Mouse (Mus musculus) ES-E14 (cell line): ENCODE results near the gene Suz12. TPM values are rescaled to one million over a fixed set of nuclear protein-coding genes. Genes with fewer than 3 reads are reported as not detected.
"Not testable (repeated sequence)": the region's sequence is repeated elsewhere in the genome, so short reads cannot be mapped to it uniquely, and the experiment has no call there.

Experiments
- DNase-seq: peaks from one replicate; pipeline ENCODE4 v3.0.0-alpha.2; 2013; ENCODE audit warnings: low read depth, low spot score
- H3K27ac ChIP-seq: 2 replicates; pipeline ENCODE4 v1.5.1; 2012; ENCODE audit warnings: low read depth, mild to moderate bottlenecking, low read length, moderate library complexity, mixed read lengths; ENCODE audit not compliant: poor library complexity, insufficient read depth, severe bottlenecking
- H3K36me3 ChIP-seq: 2 replicates; pipeline ENCODE4 v1.6.1; 2012; ENCODE audit warnings: mild to moderate bottlenecking, low read length, moderate library complexity, mixed read lengths; ENCODE audit not compliant: control insufficient read depth, poor library complexity, insufficient read depth, severe bottlenecking
- H3K4me1 ChIP-seq, 2 experiments: fragments of 150-350 bp in 1 of 2; sonication (generic) in 1 of 2; 2 replicates each; pipeline ENCODE4 v1.6.1; 2012; ENCODE audit warnings: low read length in 2 of 2, mild to moderate bottlenecking in 1 of 2, mixed read lengths in 1 of 2; ENCODE audit not compliant: control insufficient read depth in 2 of 2, insufficient read depth in 2 of 2, poor library complexity in 1 of 2
- H3K4me3 ChIP-seq, 2 experiments: fragments of 150-350 bp in 1 of 2; sonication (generic) in 1 of 2; 2 replicates each; pipeline ENCODE4 v1.5.1; 2012; ENCODE audit warnings: low read length in 2 of 2, low read depth in 1 of 2, mild to moderate bottlenecking in 1 of 2, mixed read lengths in 1 of 2; ENCODE audit not compliant: insufficient read depth in 1 of 2, poor library complexity in 1 of 2, severe bottlenecking in 1 of 2
- H3K9ac ChIP-seq: 2 replicates; pipeline ENCODE4 v1.6.1; 2012; ENCODE audit warnings: low read depth, mild to moderate bottlenecking, low read length, mixed read lengths; ENCODE audit not compliant: poor library complexity, insufficient read depth, severe bottlenecking
- H3K9me3 ChIP-seq: fragments of 150-350 bp; sonication (generic); 2 replicates; pipeline ENCODE4 v1.6.1; 2012; ENCODE audit warnings: low read depth, mild to moderate bottlenecking, low read length; ENCODE audit not compliant: control insufficient read depth, insufficient read depth
- CHD2 ChIP-seq: IDR thresholded peaks from 2 replicates; pipeline ENCODE4 v1.6.1; 2014; ENCODE audit warnings: mild to moderate bottlenecking, low read depth, low read length, inconsistent platforms
- HCFC1 ChIP-seq: IDR thresholded peaks from 2 replicates; pipeline ENCODE4 v1.6.1; 2012; ENCODE audit warnings: low read length, inconsistent platforms, borderline replicate concordance; ENCODE audit not compliant: insufficient read depth
- MAFK ChIP-seq: IDR thresholded peaks from 2 replicates; pipeline ENCODE4 v1.6.1; 2014; ENCODE audit warnings: mild to moderate bottlenecking, low read depth, low read length, inconsistent platforms; ENCODE audit not compliant: insufficient read depth
- ZC3H11A ChIP-seq: IDR thresholded peaks from 2 replicates; pipeline ENCODE4 v1.6.1; 2012; ENCODE audit warnings: low read depth, mild to moderate bottlenecking, inconsistent platforms, low read length, borderline replicate concordance
- ZNF384 ChIP-seq: IDR thresholded peaks from 2 replicates; pipeline ENCODE4 v1.6.1; 2012; ENCODE audit warnings: low read depth, low read length, inconsistent platforms
- in situ Hi-C, 2 experiments: fragments of 600-800 bp; cut with MboI; formaldehyde crosslinking; loops; one replicate each; pipeline ENCODE4 v1.15.1; 2025; ENCODE audit warnings: low sequenced_read_pairs in 2 of 2, inconsistent platforms in 1 of 2; ENCODE audit not compliant: unreplicated experiment in 2 of 2
- total RNA-seq: library from RNA; depleted of rRNA; stranded (reverse); fragments of 300-350 nt; gene quantifications from 2 replicates; pipeline ENCODE4 v1.2.3, GENCODE M21; 2012

Gene Suz12
- total RNA-seq, 1 experiment: 93.2 TPM

DNA sequence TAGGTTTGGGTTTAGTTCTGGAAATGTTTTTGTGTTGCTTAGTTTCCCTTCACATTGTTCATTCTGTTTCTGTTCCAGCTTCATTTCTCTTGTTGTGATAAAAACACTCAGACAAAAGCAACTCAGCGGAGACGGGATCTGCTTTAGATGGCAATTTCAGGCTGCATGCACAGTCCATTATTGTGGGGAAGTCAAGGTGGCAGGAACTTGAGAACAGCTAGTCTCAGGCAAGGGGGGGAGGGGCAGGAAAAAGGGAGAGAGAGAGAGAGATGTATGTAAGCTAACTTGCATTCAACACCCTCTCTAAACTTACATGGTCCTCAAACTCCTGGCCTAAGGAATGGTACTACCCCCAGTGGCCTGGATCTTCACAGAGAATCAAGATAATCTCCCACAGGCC, 17.5 kb upstream of the Suz12 start:
- TF ChIP-seq CHD2: no peak

DNA sequence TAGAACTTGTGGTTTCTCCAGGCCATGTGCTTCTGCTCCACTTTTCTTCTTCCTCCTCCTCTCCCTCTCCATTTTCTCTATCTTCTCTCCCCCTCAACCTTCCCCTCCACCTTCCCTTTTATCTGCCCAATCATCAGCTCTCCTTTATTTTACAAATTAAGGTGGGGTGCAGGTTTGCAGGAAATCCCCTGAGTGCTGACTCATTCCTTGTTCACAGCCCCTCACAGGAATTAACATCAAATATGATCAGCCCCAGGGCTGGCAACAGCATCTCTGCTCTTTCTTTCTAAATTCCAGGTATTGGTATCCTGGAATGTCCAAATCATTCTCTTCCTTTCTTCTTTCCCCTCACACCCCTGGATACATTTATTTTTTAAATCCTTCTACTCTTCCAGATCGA, 16.7 kb upstream of the Suz12 start:
- in situ Hi-C loops: no loop called here
- peaks cover 7 to 11% of the 10 kb centered on the region in 2 experiments; a peak in 3 of 4 replicates for H3K4me1 ChIP-seq

More for the DNA sequence above, 17.5 kb upstream of the Suz12 start:
- peak overlapping the region; percentile 59; the same call in 1 of the 2 replicates for H3K27ac ChIP-seq
- H3K36me3 ChIP-seq: no peaks in the 10 kb centered on the region
- H3K4me3 ChIP-seq: no peak overlapping the region; a peak in 1 of 4 replicates
- H3K9ac ChIP-seq: no peak overlapping the region; the same call in 1 of the 2 replicates
- no peak for DNase-seq
- no peaks in the 10 kb centered on the region for H3K9me3 ChIP-seq
- peaks cover 6 to 7% of the 10 kb centered on the region in 2 experiments; a peak in 3 of 4 replicates for H3K4me1 ChIP-seq
- in situ Hi-C loops: no loop called here

DNA sequence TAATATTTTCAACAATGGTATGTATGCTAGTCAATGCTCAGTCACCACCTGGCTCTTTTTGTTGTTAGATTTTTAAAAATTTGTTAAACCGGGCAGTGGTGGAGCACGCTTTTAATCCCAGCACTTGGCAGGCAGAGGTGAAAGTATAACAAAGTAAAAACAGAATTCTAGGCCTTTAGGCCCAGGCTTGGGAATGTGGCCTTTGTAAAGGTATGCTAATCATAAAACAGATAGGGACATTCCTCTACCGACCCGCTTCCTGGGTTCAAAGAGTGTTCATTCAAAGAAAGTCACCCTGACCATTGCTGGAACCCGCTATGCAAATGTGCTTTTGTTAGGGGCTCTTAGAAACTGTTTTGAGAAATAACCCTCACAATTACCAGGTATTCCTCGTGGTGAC, 16.3 kb upstream of the Suz12 start:
- H3K9ac ChIP-seq, DNase-seq, in situ Hi-C loops, H3K4me3 ChIP-seq, H3K9me3 ChIP-seq, H3K36me3 ChIP-seq: not testable (repeated sequence)
- peak overlapping the region; percentile 92; the same call in 1 of the 2 replicates for H3K27ac ChIP-seq
- H3K4me1 ChIP-seq: peaks cover 7 to 11% of the 10 kb centered on the region in 2 experiments; a peak in 3 of 4 replicates

More for the DNA sequence above, 16.7 kb upstream of the Suz12 start:
- TF ChIP-seq MAFK: peak; percentile 63; the same call in 1 of the 2 replicates
- TF ChIP-seq HCFC1: no peak
- no peak for TF ChIP-seq ZNF384
- no peak for TF ChIP-seq CHD2
- TF ChIP-seq ZC3H11A: no peak
- Histone ChIP-seq H3K4me3 (no peak overlapping the region), H3K36me3 (no peaks in the 10 kb centered on the region), H3K9ac (no peak overlapping the region), H3K27ac (peak overlapping the region; percentile 65; the same call in 1 of the 2 replicates), H3K9me3 (no peaks in the 10 kb centered on the region)
- DNase-seq: no peak

DNA sequence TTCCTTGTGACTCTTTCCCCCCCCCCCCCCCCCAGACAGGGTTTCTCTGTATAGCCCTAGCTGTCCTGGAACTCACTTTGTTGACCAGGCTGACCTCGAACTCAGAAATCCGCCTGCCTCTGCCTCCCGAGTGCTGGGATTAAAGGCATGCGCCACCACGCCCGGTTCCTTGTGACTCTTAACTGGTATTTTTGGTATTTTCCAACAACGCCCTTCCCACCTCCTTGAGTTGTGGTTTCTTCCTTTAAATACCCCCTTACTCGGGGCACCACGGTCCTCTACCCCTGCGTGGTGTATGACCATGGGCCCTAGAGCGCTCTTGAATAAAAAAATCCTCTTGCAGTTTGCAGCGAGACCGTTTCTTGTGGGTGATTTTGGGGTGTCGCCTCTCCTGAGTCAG, 15.8 kb upstream of the Suz12 start:
- Histone ChIP-seq H3K4me1 (peaks cover 8 to 11% of the 10 kb centered on the region in 2 experiments; a peak in 3 of 4 replicates), H3K27ac (peak overlapping the region; percentile 92)
- DNase-seq, H3K4me3 ChIP-seq, H3K9ac ChIP-seq, H3K36me3 ChIP-seq, H3K9me3 ChIP-seq, in situ Hi-C loops: not testable (repeated sequence)
- peak; percentile 72 for TF ChIP-seq ZNF384

DNA sequence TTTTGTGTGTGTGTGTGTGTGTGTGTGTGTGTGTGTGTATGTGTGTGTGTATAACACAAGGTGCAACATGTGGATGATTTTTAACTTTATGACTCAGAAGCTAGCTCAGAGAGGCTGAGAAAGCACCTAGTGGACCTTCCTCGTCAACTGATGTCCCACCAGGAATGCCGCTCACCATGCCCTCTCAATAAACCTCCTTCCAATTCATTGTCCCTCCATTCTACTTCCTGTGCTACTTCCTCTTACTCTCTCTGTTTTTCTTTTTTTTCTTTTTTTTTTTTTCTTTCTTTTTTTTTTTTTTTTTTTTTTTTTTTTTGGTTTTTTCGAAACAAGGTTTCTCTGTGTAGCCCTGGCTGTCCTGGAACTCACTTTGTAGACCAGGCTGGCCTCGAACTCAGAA, 15.2 kb upstream of the Suz12 start:
- H3K4me3 ChIP-seq, H3K36me3 ChIP-seq, DNase-seq, H3K9me3 ChIP-seq, H3K4me1 ChIP-seq, in situ Hi-C loops, H3K9ac ChIP-seq: not testable (repeated sequence)
- H3K27ac ChIP-seq: peak overlapping the region; percentile 92
- peak; percentile 87 for TF ChIP-seq ZNF384
